Mouse (Mus musculus) frontal cortex, postnatal 36 days (tissue): ENCODE data around the gene Cdk2.
"Not testable (repeated sequence)": the region's sequence is repeated elsewhere in the genome, so short reads cannot be mapped to it uniquely, and the experiment has no call there.

Experiments
- DNase-seq, 2 experiments: peaks; one replicate each; pipeline ENCODE4 v3.0.0; 2022; ENCODE audit warnings: low spot score in 2 of 2

The Cdk2 gene

DNA sequence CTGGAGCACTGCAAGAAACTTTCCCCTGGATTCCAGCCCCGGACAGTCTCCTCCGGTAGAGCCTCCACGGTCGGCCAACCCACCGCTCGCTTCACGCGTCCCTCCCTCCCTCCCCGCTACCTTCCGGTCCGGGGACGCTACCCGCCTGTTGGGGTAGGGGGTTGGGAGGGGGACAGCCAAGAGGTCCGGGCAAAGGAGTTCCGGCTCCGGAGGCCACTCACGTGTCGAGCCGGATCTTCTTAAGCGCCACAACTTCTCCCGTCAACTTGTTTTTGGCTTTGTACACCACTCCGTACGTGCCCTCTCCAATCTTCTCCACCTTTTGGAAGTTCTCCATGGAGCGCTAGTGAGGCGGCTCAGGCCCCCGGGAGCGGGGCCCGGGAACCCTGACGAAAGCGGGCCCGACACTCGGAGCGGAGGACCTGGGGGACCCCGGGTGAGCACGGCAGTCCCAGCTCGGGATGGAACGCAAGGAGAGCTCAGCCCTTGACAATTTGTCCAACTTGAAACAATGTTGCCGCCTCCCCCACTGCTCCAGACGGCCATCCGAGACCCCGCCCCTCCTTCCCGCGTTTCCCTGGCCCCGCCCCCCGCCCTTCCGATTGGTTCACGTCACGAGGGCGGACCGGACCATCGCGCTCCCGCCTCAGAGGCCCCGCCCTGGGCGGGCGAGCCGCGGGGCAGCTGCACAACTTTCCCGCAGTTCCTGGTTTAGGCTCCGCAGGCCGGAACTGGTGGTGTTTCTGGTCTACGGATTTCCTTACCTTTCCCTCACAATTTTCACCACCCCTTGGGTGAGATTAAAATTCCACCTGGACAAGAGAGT lies at the start of gene Cdk2:
Cdk2 (minus strand) TSS at position 541 of the 826 bp plus-strand sequence.
- peak; percentile 74 to 75 for DNase-seq

DNA sequence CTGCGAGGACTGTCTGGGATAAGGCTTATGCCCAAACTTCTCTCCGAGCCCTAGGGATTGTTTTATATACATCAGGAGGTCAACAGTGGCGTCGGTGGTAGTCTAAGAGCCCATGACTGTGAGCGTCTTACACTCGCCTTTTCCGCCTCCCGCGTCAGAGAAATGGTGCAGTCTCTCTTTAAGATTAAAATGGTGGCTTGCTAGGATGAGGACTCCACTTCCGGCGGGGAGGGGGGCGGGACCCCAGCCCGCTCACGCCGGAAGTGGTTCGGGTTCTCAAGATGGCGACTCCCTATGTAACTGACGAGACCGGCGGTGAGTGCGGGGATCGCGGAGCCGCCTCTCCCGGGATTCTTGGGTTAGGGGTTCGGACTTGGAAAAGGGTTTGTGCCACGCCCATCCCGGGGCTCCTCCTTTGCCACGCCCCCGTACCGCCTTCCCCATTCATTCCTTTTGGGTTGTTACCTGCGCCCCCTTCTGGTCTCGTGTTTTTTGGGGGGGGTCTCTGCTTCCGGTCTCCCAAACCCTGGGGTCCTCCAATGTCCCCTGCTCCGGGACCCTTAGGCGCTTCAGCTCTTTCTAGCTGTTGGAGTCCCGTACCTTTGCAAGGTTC lies 43.5 kb upstream of the Cdk2 start:
- DNase-seq: peak; percentile 73 to 78

DNA sequence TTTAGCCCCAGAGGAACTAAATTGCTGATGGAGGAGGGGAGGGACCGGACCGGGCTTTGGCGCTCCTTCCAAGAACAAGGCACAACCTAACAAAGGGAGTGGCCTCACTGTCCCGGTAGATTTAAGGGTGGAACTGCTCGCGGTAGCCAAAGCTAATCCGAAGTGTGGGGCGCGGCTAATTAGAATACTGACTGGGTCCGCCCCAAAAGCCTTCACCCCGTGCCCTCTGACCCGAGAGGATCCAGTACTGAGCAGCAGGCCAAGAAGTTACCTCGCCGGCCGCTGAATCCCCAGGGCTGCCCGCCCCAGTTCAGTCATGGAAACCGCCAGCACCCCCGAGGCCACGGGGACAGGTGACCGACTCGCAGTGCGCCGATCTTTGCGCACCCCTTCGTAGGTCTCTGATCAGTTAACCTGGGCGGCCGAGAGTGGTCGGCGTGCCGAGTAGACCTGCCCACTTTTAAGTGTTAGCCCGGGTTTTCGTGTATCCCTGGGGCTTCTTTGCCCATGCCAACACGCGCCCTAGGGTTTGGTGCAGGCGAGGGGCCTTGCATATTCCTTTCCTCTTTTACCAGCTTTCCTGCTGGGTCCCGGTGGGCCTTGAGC lies 42.9 kb upstream of the Cdk2 start, which contains the start of gene Pym1:
Pym1 (plus strand) TSS at position 244 of the 606 bp plus-strand sequence.
- DNase-seq: peak in 1 of 2 experiments; percentile 45

DNA sequence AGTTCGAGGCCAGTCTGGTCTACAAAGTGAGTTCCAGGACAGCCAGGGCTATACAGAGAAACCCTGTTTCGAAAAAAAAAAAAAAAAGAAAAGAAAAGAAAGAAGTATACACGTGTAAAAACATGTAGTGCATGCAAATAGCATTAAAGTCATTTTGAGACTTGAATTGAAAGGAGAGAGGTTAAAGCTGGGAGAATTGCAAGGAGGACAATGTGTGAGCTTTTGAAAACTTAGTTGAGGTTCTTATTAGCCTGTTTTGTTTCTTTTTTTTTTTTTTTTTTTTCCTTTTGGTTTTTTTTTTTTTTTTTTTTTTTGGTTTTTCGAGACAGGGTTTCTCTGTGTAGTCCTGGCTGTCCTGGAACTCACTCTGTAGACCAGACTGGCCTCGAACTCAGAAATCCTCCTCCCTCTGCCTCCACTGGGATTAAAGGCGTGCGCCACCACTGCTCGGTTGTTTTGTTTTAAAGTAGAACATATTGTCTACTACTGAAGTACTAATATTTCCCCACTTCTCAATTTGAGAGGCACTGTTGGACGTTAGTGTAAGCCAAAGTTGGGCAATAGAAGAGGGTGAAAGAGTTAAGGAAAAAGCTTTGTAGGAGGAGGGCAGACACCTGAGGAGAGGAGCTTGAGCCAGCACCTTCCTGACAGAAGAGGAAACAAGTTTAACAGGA lies 42.3 kb upstream of the Cdk2 start:
- no peak for DNase-seq

DNA sequence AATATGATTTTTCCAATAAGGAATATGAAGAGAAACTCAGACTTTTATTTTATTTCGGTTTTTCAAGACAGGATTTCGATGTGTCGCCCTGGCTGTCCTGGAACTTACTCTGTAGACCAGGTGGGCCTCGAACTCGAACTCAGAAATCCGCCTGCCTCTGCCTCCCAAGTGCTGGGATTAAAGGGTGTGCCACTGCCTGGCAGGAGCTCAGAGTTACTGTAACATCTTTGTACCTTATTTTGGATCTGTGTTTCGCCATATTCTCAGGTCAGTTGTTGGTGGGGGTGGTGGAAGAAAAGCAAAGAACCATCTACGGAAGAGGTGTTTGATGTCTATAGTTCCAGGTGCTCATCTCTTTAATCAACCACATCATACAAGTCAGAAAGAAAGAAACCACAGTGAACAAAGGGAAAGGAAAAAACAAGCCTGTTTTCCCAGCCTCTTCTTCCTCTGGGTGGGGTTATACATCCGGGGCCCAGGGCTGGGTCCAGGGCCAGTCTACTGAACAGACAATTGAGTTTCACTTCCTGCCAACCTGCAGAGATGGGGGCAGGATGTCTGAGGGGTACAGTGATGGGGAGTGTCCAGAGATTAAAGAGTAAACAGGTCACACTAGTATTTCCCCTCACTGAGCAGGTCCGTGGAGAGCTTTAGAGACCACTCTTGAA lies 41.2 kb upstream of the Cdk2 start:
- DNase-seq: no peak

DNA sequence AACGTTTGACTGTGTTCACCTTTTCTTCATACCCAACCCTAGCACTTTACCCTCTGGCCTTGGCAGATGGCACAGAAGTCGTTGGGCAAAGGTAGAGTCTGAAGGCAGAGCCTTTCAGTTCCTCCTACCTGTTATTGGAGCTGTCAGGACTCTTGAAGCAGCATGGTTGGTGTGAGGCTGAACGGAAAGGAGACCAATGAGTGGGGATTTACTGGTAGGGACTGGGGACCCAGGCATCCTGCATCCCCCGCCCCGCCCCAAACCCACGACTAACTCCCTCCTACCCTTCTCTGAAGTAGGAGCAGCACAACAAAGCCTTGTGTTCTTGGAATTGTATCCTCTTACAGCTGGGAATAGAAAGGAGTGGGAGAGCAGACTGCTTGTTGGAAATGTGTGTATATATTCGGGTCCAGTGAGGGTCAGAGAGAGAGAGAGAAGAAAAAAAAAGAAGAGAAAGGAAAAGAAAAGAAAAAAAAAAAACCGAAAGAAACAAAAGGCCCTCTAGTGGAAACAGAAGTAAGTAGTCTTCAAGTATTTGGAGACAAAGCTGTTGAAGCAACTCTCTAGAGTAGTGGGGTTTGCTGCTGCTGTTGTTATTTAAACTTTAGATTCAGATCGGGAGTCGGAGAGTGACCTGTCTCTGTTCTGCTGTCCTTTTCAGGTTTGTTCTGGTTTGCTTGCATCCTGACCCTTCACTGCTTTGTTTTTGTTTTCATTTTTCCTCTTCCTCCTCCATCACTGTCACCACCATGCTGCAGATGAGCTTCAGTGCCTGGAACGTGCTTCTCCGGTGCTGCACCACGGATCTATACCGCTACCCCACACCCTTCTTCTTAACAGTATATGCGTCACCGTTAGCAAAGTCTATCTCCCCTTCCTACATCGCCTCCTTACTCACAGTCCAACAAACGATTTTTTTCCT lies 40.1 kb upstream of the Cdk2 start, which contains the start of gene Dgka:
Dgka (minus strand) TSS at position 176 of the 922 bp plus-strand sequence.
- DNase-seq: no peak

DNA sequence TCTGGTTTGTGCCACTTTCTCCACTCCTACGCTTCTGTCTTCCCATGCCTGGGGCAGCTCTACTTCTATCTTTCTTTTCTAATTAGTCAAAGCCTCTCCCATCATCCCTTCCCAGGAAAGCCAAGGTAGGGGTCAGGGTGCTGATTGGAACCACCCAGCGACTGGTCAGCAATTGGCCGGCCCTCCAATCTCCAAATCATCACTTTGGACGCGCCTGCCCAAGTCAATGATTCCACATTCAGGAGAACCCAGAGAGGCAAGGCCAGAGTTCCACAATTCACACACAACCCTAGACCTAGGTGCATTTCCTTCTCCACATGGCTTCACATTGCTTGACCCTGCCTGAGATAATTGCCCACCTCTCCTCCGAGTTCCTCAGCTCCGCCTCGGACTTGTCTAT lies 39.4 kb upstream of the Cdk2 start:
- DNase-seq: no peak

DNA sequence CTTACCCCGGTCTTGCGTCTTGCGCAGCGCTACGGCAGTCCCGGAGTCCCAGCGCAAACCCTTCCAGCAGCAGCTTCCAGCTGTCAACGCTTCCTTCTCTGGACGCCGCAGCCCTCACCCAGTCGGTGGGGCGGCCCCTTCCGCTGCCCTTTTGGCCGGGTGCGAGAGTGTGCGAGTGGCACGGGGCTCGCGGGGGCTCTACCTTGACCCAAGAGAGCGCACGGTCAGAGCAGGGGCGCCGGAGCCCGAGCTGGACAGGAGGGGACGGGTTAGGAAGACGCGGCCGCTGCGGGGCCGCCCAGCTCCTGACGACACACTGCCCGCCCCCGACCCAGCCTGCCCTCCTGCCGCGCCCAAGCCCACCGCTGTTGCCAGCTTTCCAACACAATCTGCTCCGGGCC lies 39.0 kb upstream of the Cdk2 start:
- peak; percentile 46 to 61 for DNase-seq

DNA sequence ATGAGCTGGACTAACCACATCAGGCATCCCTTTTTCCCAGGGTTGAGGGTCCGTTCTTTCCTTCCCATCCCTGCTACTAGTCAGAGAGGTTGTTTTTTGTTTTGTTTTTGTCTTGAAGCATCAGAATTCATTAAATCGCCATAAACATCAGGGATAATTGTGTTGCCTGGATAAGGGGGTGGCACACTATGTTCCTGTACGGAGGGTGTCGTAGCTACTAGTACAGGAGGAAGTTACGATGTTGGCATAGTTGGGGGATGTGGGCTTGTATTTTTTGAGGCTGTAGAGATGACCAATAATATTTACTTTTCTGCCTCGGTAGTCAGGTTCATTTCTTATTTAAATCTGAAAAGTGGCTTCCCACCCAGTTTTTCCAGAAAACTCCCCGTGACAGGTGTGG lies 38.4 kb upstream of the Cdk2 start:
- DNase-seq: no peak

DNA sequence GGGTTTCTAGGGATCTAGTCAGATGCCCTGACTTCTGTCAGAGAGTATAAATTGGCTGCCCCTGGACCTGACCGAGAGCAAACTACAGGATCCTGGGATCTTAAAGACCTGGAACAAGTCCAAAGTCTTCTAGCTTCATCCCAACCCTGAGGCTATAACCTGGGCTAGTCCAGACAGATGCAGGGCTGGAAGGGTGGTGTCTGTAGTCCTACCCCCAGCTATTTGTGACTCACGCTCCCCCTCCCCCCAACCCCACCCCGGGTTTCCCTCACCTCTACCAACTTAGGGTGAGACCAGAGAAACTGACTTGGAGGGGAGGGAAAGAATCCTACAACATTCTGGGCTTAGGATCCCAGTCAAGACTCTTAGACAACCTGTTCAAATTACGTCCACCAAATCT lies 37.8 kb upstream of the Cdk2 start:
- DNase-seq: no peak

DNA sequence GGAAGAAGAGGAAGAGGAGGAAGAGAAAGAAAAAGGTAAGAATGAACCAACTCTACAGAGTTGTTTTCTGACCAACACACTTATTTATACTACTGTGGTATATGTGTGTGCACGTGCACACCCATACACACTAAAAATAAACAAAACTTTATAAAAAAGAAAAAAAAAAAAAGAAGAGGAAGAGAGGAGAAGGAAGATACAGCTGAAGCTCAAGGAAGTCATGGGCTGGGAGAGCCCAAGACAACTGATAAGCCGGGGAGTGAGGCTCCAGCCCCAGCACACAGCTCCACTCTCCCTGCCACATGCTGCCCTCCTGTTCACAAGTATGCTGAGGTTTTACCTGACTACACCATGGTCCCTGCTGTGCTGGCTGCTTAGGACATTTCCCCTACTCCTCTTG lies 35.5 kb upstream of the Cdk2 start:
- DNase-seq: no peak

DNA sequence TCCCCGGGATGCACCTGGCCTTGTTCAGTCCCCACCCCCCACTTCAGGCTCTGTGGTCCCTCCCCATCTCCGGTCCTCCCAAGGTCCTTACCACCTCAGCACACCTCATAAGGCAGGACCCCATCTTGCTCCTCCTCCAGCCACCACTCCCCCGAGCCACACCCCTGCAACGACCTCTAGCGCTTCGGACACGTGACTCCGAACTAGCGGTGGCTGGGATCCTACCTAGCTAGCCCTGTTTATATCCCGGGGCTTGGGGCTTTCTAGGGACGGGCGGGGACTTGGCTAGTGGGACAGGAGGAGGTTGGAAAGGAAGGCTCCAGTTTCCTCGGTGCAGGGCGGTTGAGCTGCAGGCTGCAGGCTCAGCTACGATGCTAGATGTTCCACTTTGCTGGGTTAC lies 32.6 kb upstream of the Cdk2 start:
- DNase-seq: no peak

DNA sequence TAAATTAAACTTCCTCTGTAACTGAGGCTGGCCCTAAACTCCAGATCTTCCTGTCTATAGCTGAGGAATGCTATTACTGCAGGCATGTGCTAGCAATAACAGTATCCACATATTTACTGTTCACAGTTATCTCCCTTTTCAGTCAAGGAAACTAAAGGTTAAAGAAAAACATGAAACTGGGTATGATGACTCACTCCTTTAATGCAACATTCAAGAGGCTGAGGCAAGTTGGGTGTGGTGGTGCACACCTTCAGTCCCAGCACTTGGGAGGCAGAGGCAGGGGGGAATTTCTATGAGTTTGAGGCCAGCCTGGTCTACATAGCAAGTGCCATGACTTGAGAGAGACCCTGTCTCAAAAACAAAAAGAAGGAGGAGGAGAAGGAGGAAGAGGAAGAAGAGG lies 27.2 kb upstream of the Cdk2 start:
- DNase-seq: no peak

DNA sequence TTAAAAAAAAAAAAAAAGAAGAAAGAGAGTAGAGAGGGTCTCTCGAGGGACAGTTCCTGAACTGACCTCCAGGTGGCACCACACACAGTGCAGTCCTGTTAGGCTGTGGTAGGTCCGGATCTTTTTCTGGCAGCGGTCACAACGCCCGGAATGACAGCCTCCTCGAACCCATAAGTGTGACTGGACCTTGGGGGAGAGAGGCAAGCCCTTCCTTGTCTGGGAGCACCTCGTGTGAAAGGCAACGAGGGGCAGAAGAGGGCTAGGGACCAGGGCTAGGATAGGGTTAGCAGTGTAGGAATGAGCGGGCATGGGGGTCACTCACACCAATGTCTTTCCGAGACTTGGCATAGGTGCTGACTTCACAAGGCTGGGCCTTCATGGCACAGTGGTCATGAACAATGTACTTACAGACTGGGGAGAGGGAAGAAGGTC lies 26.2 kb upstream of the Cdk2 start:
- peak; percentile 51 to 56 for DNase-seq

DNA sequence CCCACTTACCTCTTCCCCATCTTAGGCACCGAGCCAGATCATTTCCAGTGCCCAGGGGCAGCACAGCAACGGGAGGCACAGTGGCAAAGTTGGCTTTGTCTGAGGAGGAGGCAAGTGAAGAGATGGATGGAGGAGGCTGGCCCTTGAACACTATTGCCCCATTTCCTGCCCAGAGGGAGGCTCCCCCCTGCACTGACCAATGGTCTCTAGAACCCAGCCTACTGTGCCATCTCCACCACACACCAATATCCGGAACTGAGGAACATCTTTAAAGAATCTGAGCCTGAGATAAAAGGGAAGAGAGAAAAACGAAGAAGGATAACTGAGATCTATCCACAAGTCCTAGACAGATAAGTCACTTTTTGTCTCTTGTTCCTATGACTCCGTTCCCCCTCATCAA lies 23.2 kb upstream of the Cdk2 start:
- DNase-seq: no peak

DNA sequence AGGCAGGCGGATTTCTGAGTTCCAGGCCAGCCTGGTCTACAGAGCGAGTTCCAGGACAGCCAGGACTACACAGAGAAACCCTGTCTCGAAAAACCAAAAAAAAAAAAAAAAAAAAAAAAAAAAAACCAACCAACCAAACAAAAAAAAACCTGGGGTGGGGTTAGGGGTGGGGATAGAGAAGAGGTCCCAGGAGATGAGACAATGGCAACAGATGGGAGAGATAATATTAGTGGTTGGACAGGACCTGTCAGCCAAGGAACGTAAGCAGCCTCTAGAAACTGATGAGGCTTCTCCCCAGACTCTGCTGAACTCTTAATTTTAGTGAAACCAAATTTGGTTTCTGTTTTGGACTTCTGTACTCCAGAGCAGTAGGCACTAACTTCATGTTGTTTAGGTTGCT lies 20.6 kb upstream of the Cdk2 start:
- DNase-seq: not testable (repeated sequence)

DNA sequence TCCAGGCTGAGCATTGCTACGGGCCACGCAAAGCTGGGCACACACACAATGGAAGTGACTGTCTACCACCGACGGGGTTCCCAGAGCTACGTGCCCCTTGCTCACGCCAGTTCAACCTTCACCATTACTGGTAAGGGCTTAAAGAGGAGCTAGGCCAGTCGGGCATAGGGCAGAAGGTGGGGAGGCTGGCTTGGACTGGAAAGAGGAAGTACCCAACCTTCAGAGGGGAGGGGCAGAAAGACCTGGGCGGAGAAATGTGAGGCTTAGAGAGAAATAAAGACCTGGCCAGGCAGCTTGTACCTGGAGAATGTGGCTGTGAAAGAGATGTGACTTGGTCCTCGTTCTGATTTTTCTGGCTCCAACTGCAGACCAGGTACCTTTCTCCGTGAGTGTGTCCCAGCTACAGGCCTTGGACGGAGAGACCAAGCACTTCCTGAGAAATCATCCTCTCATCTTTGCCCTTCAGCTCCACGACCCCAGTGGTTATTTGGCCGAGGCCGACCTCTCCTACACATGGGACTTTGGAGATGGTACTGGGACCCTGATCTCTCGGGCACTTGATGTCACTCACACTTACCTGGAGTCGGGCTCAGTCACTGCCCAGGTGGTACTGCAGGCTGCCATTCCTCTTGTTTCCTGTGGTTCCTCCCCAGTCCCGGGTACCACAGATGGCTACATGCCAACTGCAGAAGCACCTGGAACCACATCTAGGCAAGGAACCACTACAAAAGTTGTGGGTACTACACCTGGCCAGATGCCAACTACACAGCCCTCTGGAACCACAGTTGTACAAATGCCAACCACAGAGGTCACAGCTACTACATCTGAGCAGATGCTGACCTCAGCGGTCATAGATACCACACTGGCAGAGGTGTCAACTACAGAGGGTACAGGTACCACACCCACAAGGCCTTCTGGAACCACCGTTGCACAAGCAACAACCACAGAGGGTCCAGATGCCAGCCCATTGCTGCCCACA lies 11.0 kb upstream of the Cdk2 start:
- DNase-seq: no peak

DNA sequence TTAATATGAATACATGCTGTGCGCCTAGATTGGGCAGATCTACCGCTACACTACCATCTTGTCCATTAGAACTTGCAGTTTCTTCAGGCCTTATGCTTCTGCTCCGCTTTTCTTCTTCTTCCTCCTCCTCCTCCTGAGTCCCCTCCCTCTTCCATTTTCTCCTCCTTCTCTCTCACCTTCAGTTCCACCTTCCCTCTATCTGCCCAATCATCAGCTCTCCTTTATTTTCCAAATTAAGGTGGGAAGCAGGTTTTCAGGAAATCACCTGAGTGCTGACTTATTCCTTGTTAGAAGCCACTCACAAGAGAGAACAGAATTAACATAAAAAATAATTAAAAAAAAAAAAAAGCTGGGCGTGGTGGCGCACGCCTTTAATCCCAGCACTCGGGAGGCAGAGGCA lies 6.5 kb upstream of the Cdk2 start:
- DNase-seq: not testable (repeated sequence)

DNA sequence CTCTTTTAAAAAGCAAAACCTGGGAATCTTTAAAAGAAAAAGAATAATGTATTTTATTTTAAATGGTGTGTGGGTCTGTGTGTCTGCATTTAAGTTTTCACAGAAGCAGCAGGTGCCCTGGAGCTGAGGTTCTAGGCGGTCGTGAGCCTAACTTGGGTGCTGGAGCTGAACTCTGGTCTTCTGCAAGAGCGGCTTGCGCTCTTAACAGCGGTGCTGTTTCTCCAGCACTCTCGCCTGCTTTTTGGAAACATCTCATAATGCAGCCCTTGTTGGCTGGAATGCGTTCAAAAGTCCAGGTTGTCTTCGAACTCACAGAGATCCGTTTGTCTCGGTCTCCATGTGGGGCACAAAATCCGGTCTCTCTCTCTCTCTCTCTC lies 474 bp upstream of the Cdk2 start:
- no peak for DNase-seq
